Mouse (Mus musculus) retina, embryonic 14.5 days (tissue): ENCODE data around the gene Kcnb1.

Source experiments
- DNase-seq: peaks from one replicate; pipeline ENCODE4 v3.0.0-alpha.2; 2015; ENCODE audit warnings: low spot score

The Kcnb1 gene

GRCm38 (mm10) chr2:167163600-167163999, 26.4 kb downstream of the Kcnb1 start:
- DNase-seq = no peak

- DNase-seq = no peak
Measured at GRCm38 (mm10) chr2:167163134-167163533, 26.8 kb downstream of the Kcnb1 start.

GRCm38 (mm10) chr2:167162516-167163021, 27.4 kb downstream of the Kcnb1 start:
- DNase-seq = no peak

GRCm38 (mm10) chr2:167159721-167160120, 30.2 kb downstream of the Kcnb1 start:
- no peak for DNase-seq

- no peak for DNase-seq
Measured at GRCm38 (mm10) chr2:167158780-167159179, 31.2 kb downstream of the Kcnb1 start.

GRCm38 (mm10) chr2:167156118-167156715, 33.7 kb downstream of the Kcnb1 start:
- DNase-seq = peak; percentile 13

GRCm38 (mm10) chr2:167155541-167155973, 34.4 kb downstream of the Kcnb1 start:
- DNase-seq = no peak

- DNase-seq = no peak
Measured at GRCm38 (mm10) chr2:167150880-167151279, 39.1 kb downstream of the Kcnb1 start.

GRCm38 (mm10) chr2:167150135-167150534, 39.8 kb downstream of the Kcnb1 start:
- no peak for DNase-seq

- DNase-seq = no peak
Measured at GRCm38 (mm10) chr2:167149035-167149434, 40.9 kb downstream of the Kcnb1 start.

- DNase-seq = no peak
Measured at GRCm38 (mm10) chr2:167147708-167148107, 42.2 kb downstream of the Kcnb1 start.

- DNase-seq = no peak
Measured at GRCm38 (mm10) chr2:167145904-167146303, 44.1 kb downstream of the Kcnb1 start.

GRCm38 (mm10) chr2:167144439-167145307, 45.3 kb downstream of the Kcnb1 start:
- DNase-seq = no peak

GRCm38 (mm10) chr2:167143914-167144313, 46.0 kb downstream of the Kcnb1 start:
- no peak for DNase-seq

GRCm38 (mm10) chr2:167142282-167142681, 47.7 kb downstream of the Kcnb1 start:
- no peak for DNase-seq

GRCm38 (mm10) chr2:167141810-167142209, 48.1 kb downstream of the Kcnb1 start:
- DNase-seq = no peak

GRCm38 (mm10) chr2:167139801-167140269, 50.1 kb downstream of the Kcnb1 start:
- no peak for DNase-seq

- DNase-seq = no peak
Measured at GRCm38 (mm10) chr2:167138611-167139010, 51.3 kb downstream of the Kcnb1 start.

GRCm38 (mm10) chr2:167136909-167137308, 53.0 kb downstream of the Kcnb1 start:
- DNase-seq = peak; percentile 36

- no peak for DNase-seq
Measured at GRCm38 (mm10) chr2:167132041-167132440, 57.9 kb downstream of the Kcnb1 start.

- DNase-seq = no peak
Measured at GRCm38 (mm10) chr2:167130050-167130770, 59.7 kb downstream of the Kcnb1 start.

GRCm38 (mm10) chr2:167129608-167129955, 60.4 kb downstream of the Kcnb1 start:
- DNase-seq = peak; percentile 26
